Mouse (Mus musculus) gastrocnemius, adult 2 months (tissue): ENCODE results near the gene Olfr64. TPM values are rescaled to one million over a fixed set of nuclear protein-coding genes. Genes with fewer than 3 reads are reported as not detected.

Experiments
- DNase-seq: peaks from one replicate; pipeline ENCODE4 v3.0.0; 2022
- H3K27ac ChIP-seq: fragments of 200-600 bp; 2 replicates; pipeline ENCODE4 v1.8.1; 2022; ENCODE audit warnings: mild to moderate bottlenecking
- H3K4me3 ChIP-seq: fragments of 200-600 bp; 2 replicates; pipeline ENCODE4 v1.8.1; 2022; ENCODE audit warnings: mild to moderate bottlenecking, moderate library complexity
- CTCF ChIP-seq: fragments of 200-600 bp; IDR thresholded peaks from 2 replicates; pipeline ENCODE4 v1.8.1; 2022; ENCODE audit warnings: antibody characterized with exemption, mild to moderate bottlenecking, moderate library complexity
- intact Hi-C: fragments of 180-260 bp; cut with DNase I; formaldehyde crosslinking; loops from one replicate; pipeline ENCODE4 v1.15.1; 2025
- long read RNA-seq, 2 experiments: library from polyadenylated mRNA; stranded (forward); transcript quantifications; one replicate each; pipeline ENCODE4 v2.0.0; 2021
- total RNA-seq, 2 experiments: library from RNA; stranded (reverse); gene quantifications; 2 replicates each; pipeline ENCODE4 v1.2.3; 2021

Gene Olfr64
- total RNA-seq, result not detected
- long read RNA-seq, experiment 1, result 0 reads
- long read RNA-seq, experiment 2, result 0 reads

DNA sequence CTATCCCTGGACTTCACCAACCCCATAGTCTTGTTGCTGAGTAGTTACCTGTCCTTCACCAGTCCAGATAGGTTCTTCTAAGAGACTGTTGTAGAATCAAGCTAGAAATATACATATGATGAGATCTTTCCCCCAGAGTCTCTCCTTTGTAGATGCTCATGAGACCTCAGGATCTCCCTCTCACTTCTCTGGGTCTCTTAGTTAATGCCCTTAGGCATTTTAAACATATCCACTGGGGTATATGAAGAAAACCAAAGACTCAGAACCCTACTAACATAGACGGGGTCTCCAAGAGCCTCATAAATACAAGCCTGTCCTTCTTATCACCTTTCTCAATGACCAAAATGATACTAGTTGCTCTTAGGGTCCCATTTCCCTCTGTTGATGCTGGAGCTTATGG, at the start of gene Olfr64:
Olfr64 (minus strand) TSS at position 101 of the 400 bp plus-strand sequence.
- DNase-seq, result no peak
- H3K27ac ChIP-seq, result no peak within 1 kb of the TSS
- no peak within 1 kb of the TSS for H3K4me3 ChIP-seq
- intact Hi-C loops, result no loop called here
- no peak for TF ChIP-seq CTCF

DNA sequence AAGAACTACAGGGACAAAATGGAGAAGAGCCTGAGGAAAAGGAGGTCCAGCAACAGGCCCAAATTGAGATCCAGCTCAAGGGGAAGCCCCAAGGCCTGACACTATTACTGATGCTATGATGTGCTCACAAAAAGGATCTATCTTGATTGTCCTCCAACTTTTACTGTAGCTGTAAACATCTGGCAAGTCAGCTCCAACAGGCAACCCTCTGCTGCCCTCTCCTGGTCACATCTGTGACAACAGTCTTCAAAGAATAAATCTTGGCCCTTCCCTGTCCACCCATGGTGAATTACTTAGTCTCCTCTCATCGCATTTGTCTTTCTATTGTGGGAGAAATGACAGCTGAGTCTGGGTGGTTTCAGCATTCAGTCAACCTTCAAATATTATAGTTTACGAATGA, 48.4 kb upstream of the Olfr64 start:
- TF ChIP-seq CTCF, result peak; percentile 49
- DNase-seq, result no peak
- intact Hi-C loops, result no loop called here
- Histone ChIP-seq H3K27ac (no peak overlapping the region), H3K4me3 (no peak overlapping the region)

DNA sequence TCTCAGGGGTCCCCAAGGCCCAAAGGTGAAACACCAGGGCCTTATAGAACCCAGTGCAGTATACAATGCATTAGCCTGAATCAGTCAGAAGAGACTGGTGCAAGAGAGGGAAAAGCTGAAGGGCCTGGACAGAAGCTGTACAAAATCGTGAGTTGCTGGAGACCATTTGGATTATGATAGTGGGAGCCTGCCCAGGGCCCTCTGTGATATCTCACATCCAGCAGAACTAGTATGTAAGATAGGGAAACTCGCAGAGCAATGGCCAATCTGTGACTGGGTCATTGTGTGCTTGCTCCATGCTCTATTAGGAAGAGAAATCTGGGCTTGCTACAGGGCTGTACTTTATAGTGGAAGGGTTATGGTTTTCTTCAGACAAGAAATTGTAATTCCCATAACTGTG, 40.0 kb upstream of the Olfr64 start, which contains the start of gene Olfr632:
Olfr632 (plus strand) TSS at position 84 of the 400 bp plus-strand sequence.
- Histone ChIP-seq H3K27ac (no peak within 1 kb of the TSS), H3K4me3 (no peak within 1 kb of the TSS)
- TF ChIP-seq CTCF, result no peak
- no peak for DNase-seq
- intact Hi-C loops, result no loop called here

GRCm38 (mm10) chr7:103928525-103928924, 34.2 kb upstream of the Olfr64 start, which contains the start of gene Olfr631:
Gene Olfr631 (plus strand): TSS chr7:103928825.
- DNase-seq, result no peak
- no peak within 1 kb of the TSS for H3K27ac ChIP-seq
- no peak within 1 kb of the TSS for H3K4me3 ChIP-seq
- TF ChIP-seq CTCF, result no peak
- intact Hi-C loops, result no loop called here

- intact Hi-C loops, result no loop called here
- no peak for DNase-seq
- H3K27ac ChIP-seq, result no peak overlapping the region
- H3K4me3 ChIP-seq, result no peak overlapping the region
- no peak for TF ChIP-seq CTCF
Measured at GRCm38 (mm10) chr7:103915338-103915737, 21.1 kb upstream of the Olfr64 start.

DNA sequence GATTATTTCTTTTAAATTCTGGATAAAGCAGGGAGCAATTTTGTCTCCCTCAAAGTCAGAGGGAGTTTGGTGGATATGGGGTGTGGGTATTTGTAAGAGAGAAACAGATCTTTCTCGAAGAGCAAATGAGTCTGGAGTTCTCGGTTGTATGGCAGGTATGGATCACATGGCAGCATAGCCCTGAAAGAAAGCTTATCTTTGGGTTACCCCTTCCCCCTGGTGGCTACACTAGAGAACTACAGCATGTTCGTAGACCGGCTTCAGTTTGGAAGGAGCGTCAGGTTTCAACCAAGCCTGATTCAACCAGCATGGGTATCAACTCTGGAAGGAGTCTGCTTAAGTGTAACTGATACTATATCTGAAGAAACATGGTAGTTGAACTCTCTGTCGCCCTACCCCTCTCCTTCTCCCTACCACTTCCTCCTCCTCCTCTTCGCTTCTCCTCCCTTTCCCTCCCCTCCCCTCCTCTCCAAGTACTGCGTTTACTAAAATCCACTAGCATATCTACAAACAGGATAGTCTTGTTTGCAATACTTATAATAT, 18.8 kb upstream of the Olfr64 start:
- H3K4me3 ChIP-seq, result no peak overlapping the region

GRCm38 (mm10) chr7:103910047-103910446, 15.8 kb upstream of the Olfr64 start:
- no peak for DNase-seq
- intact Hi-C loops, result no loop called here
- Histone ChIP-seq H3K27ac (no peak overlapping the region), H3K4me3 (no peak overlapping the region)
- no peak for TF ChIP-seq CTCF

More for the DNA sequence above, 18.8 kb upstream of the Olfr64 start:
- TF ChIP-seq CTCF, result no peak
- H3K27ac ChIP-seq, result no peak overlapping the region
- intact Hi-C loops, result no loop called here
- no peak for DNase-seq

DNA sequence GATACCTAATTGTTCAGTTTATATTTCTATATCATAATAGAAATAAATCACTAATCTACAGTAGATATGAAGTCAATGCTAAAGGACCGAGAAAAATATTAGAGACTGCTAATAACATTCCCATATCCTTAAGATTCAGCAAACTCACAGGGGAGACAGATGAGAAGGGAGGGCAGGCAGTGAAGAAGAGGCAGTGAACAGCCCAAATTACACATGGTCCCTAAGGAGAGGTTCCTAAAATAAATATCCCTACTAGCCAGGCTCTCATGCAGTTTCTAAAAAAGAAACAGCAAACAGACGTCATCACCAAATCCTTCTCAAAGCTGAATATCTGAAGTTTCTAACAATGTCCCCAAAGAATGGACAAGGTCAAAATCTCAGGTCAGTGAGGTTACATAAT, 8.9 kb upstream of the Olfr64 start, which contains the start of gene Olfr65:
Olfr65 (plus strand) TSS at position 301 of the 400 bp plus-strand sequence.
- no peak for TF ChIP-seq CTCF
- intact Hi-C loops, result no loop called here
- H3K4me3 ChIP-seq, result no peak within 1 kb of the TSS
- DNase-seq, result no peak
- no peak within 1 kb of the TSS for H3K27ac ChIP-seq

GRCm38 (mm10) chr7:103886152-103886551, 8.1 kb downstream of the Olfr64 start, which contains the start of gene Olfr66:
Gene Olfr66 (minus strand): TSS chr7:103886252.
- no peak for DNase-seq
- Histone ChIP-seq H3K27ac (no peak within 1 kb of the TSS), H3K4me3 (no peak within 1 kb of the TSS)
- TF ChIP-seq CTCF, result no peak
- intact Hi-C loops, result no loop called here

DNA sequence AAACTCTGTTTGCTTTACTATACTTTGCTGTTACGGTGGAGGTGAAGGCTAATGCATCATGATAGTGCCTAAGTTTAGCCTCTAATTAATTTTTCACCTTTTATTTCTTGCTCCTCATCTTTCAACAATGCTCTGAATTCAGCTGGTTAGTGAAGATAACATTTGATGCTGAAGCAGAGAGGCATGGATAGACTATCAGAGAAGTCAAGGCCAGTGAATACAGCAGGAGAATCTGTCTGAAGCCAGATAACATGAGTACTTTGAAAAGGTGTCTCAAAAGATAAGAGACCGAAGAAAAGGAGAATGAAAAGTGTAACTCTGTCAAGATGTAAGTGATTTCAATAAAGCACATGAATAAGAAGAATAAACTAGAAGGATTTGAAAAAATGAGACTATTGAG, 17.2 kb downstream of the Olfr64 start:
- no peak for TF ChIP-seq CTCF
- Histone ChIP-seq H3K4me3 (no peak overlapping the region), H3K27ac (no peak overlapping the region)
- intact Hi-C loops, result no loop called here
- no peak for DNase-seq

- no peak for DNase-seq
- intact Hi-C loops, result no loop called here
- Histone ChIP-seq H3K4me3 (no peak overlapping the region), H3K27ac (no peak overlapping the region)
- TF ChIP-seq CTCF, result no peak
Measured at GRCm38 (mm10) chr7:103874451-103874850, 19.8 kb downstream of the Olfr64 start.

GRCm38 (mm10) chr7:103873064-103873463, 21.2 kb downstream of the Olfr64 start:
- Histone ChIP-seq H3K27ac (no peak overlapping the region), H3K4me3 (no peak overlapping the region)
- intact Hi-C loops, result no loop called here
- TF ChIP-seq CTCF, result no peak
- no peak for DNase-seq

- Histone ChIP-seq H3K4me3 (no peak overlapping the region), H3K27ac (no peak overlapping the region)
- intact Hi-C loops, result no loop called here
- TF ChIP-seq CTCF, result no peak
- no peak for DNase-seq
Measured at GRCm38 (mm10) chr7:103870667-103871066, 23.6 kb downstream of the Olfr64 start.

- intact Hi-C loops, result no loop called here
- Histone ChIP-seq H3K27ac (no peak overlapping the region), H3K4me3 (no peak overlapping the region)
- no peak for DNase-seq
- TF ChIP-seq CTCF, result no peak
Measured at GRCm38 (mm10) chr7:103865716-103866115, 28.6 kb downstream of the Olfr64 start.
